Mouse (Mus musculus): ENCODE data around the gene Cbfa2t2.
"Not testable (repeated sequence)": the region's sequence is repeated elsewhere in the genome, so short reads cannot be mapped to it uniquely, and the experiment has no call there.

GRCm38 (mm10) chr2:154493559-154493958 is 57.3 kb downstream of the Cbfa2t2 start:
- TF ChIP-seq CTCF (IDR thresholded peaks at IDR 0.05; ENCODE audit: extremely low read depth, insufficient read depth, insufficient read length, insufficient replicate concordance); POLR2A (IDR thresholded peaks at IDR 0.05; ENCODE audit: low read depth, low read length): not testable (repeated sequence)
